Mouse (Mus musculus) gastrocnemius, postnatal 4 days (tissue): ENCODE results near the gene Dhdds. TPM values are rescaled to one million over a fixed set of nuclear protein-coding genes. Genes with fewer than 3 reads are reported as not detected.

Source experiments
- DNase-seq, 2 experiments: peaks; one replicate each; pipeline ENCODE4 v3.0.0; 2021 to 2022; ENCODE audit warnings: low spot score in 2 of 2, mixed read lengths in 2 of 2
- total RNA-seq, 2 experiments: library from RNA; stranded (reverse); gene quantifications; 2 replicates each; pipeline ENCODE4 v1.2.3; 2021

Dhdds gene
- total RNA-seq, 2 experiments from 2014 or later = 27.1 to 28.8 TPM

- DNase-seq = no peak
These were observed 41.8 kb downstream of the Dhdds start for GRCm38 (mm10) chr4:133958884-133959283.

DNA sequence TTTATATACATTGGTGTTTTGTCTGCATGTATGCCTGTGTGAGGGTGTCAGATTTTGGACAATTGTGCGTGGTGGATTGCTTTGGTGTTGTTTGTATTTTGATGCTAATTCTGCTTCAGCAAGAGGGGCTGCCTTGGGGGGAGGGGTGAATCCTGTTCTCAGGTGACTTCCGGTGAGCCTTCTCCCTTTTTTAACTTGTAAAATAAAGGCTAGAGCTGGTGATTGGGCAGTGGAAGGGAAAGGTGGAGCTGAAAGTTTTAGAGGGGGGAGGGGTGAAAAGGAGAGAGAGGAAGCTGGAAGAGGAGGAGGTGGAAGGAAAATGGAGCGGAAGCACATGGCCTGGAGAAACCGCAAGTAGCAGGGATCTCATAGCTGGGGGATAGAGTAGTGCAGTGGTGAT lies 44.4 kb downstream of the Dhdds start:
- no peak for DNase-seq

GRCm38 (mm10) chr4:133946736-133947135 lies 54.0 kb downstream of the Dhdds start:
- DNase-seq = no peak

GRCm38 (mm10) chr4:133943791-133944190 lies 56.9 kb downstream of the Dhdds start:
- no peak for DNase-seq

GRCm38 (mm10) chr4:133942679-133943078 lies 58.0 kb downstream of the Dhdds start:
- no peak for DNase-seq

GRCm38 (mm10) chr4:133941576-133941975 lies 59.1 kb downstream of the Dhdds start:
- DNase-seq = no peak

GRCm38 (mm10) chr4:133940386-133941260 lies 60.1 kb downstream of the Dhdds start:
- no peak for DNase-seq

DNA sequence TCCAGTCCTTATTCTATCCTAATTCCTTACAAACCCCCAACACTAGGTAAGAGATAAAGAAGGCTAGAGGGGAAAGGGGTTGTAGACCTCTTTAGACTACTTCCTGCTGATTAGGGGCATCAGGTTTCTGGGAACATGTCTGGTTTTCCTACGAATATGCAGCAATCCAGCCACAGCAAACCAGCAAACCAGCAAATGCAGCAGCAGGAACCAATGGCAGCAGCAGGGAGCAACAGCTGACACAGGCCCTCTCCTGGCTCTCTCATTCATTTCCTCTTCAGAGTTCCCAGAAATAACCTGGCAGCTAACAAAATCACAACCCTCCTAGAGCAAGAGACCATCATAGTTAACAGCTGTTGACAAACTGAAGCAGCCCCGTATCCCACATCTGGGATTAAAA lies 62.6 kb downstream of the Dhdds start:
- DNase-seq = no peak

- DNase-seq = no peak
These were observed 68.9 kb downstream of the Dhdds start for GRCm38 (mm10) chr4:133931785-133932184.

GRCm38 (mm10) chr4:133931349-133931748 lies 69.4 kb downstream of the Dhdds start:
- no peak for DNase-seq

DNA sequence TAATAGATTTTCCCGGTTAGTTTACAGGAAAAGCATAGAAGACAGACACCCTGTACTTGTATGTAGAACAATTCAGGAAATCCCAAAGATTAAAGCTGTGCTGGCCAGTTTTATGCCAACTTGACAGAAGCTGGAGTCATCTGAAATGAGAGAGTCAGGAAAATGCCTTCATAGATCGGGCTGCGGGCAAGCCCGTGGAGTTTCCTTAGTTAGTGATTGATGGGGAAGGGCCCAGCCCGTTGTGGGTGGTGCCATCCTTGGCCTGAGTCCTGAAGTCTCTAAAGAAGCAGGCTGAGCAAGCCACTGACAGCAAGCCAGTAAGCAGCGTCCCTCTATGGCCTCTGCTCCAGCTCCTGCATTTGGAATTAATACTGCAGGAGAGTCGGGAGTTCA lies 71.4 kb downstream of the Dhdds start:
- DNase-seq = no peak

- DNase-seq = no peak
These were observed 72.0 kb downstream of the Dhdds start for GRCm38 (mm10) chr4:133928576-133929277.

DNA sequence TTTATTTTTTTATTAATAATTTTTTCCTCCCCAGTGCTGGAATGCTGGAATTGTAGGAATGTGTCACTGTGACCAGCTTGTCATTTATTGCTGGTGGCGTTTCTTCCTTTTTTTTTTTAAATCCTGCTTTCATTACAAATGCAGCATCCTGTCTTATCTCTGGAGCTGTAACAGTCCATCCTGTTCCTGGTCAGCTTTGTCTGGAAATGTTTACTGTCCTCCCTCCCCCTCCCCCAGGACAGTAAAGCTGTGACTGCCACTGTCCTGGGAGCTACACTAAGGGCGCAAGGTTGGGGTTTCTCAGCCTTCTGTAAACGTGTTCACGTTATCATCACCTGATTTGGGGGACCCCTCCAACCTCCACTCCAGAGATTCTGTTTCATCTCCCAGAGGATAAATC lies 75.5 kb downstream of the Dhdds start:
- DNase-seq = no peak

DNA sequence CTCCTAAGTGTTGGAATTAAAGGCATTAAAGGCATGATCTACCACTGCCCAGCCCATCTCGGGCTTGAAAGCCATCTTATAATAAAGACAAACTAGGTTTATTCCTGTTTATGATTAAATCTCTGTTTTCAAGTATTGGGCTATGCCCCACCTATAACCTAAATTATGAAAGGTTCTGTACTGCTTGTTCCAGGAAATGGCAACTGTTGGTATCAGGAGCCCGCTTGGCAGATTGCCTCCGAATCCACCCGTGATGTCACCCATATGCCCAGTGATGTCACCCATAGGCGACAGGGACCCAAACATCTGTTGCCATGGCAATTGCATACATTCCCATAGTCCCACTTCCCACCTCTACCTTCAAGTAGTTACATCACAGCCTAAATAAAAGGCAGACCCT lies 77.0 kb downstream of the Dhdds start:
- no peak for DNase-seq

Other genes with a start within 250 kb of the Dhdds start
- 10 to 100 TPM; 55.0 to 55.5 TPM for gene Arid1a, start 244.1 kb downstream of the Dhdds start, total RNA-seq
- gene Rps6ka1, start 113.1 kb downstream of the Dhdds start, total RNA-seq = 1 to 10 TPM; 9.0 to 9.6 TPM
- 100 to 1,000 TPM; 473 to 485 TPM for gene Hmgn2, start 32.3 kb downstream of the Dhdds start, total RNA-seq
- gene Lin28a, start 17.9 kb upstream of the Dhdds start, total RNA-seq = 1 to 10 TPM; 2.7 to 3.5 TPM
- under 1 TPM in 1 of 2 experiments, not detected in 1; 0.23 TPM for gene Zfp683, start 52.9 kb upstream of the Dhdds start, total RNA-seq
- under 1 TPM in 1 of 2 experiments, not detected in 1; 0.54 TPM for gene Crybg2, start 59.9 kb upstream of the Dhdds start, total RNA-seq
- 1 to 10 TPM; 2.4 to 2.7 TPM for gene Cd52, start 94.2 kb upstream of the Dhdds start, total RNA-seq
- 1 to 10 TPM; 3.2 to 3.7 TPM for gene Ubxn11, start 101.7 kb upstream of the Dhdds start, total RNA-seq
- gene Sh3bgrl3, start 127.9 kb upstream of the Dhdds start, total RNA-seq = 10 to 100 TPM; 72.4 to 83.6 TPM
- gene Cep85, start 186.2 kb upstream of the Dhdds start, total RNA-seq = 10 to 100 TPM; 54.8 to 60.3 TPM
- gene Gm7534, start 202.1 kb upstream of the Dhdds start, total RNA-seq = not detected
- gene Catsper4, start 226.5 kb upstream of the Dhdds start, total RNA-seq = not detected
- 1 to 10 TPM; 1.8 to 2.3 TPM for gene Cnksr1, start 237.5 kb upstream of the Dhdds start, total RNA-seq
- not detected for gene E130218I03Rik, start 242.7 kb upstream of the Dhdds start, total RNA-seq
- 1 to 10 TPM; 5.8 to 6.1 TPM for gene Zfp593, start 244.7 kb upstream of the Dhdds start, total RNA-seq
- not detected for gene Gm30191, start 246.0 kb upstream of the Dhdds start, total RNA-seq